Mouse (Mus musculus) CD8-positive naive resting alpha-beta T cell, adult 57 days (primary cell): ENCODE results near the gene Dnajc3. TPM values are rescaled to one million over a fixed set of nuclear protein-coding genes. Genes with fewer than 3 reads are reported as not detected.

Source experiments
- total RNA-seq: library from RNA; stranded (reverse); gene quantifications from one replicate; pipeline ENCODE4 v1.2.4, GENCODE M21; 2023

The Dnajc3 gene
- total RNA-seq: 52.5 TPM

GRCm38 (mm10) chr14:118937533-118938492 is at the start of gene Dnajc3:
Gene Dnajc3, plus strand, starts transcription at chr14:118937976.

GRCm38 (mm10) chr14:118924673-118925615 is 12.8 kb upstream of the Dnajc3 start, which contains the start of gene Dzip1:
Gene Dzip1, minus strand, starts transcription at chr14:118925460.

Other genes with a start within 250 kb of the Dnajc3 start
- 25.0 TPM for gene Abcc4, start 231.8 kb upstream of the Dnajc3 start, total RNA-seq
- gene Cldn10, start 150.1 kb upstream of the Dnajc3 start, total RNA-seq: 4.4 TPM
- gene Dzip1, start 12.5 kb upstream of the Dnajc3 start, total RNA-seq: 84.0 TPM
- gene Uggt2, start 161.5 kb downstream of the Dnajc3 start, total RNA-seq: not detected
- not detected for gene Hs6st3, start 200.4 kb downstream of the Dnajc3 start, total RNA-seq